Mouse (Mus musculus) mouse embryonic stem cell (cell line): ENCODE data around the gene Gucy2c.

Source experiments
- in situ Hi-C, 2 experiments: fragments of 300-500 bp; cut with MboI; formaldehyde crosslinking; loops; 1 replicate in 1 of 2; 3 replicates in 1 of 2; pipeline ENCODE4 v1.14.3; 2019 to 2020; ENCODE audit warnings: low sequenced_read_pairs in 2 of 2, low pct_unique_long_range_greater_than_20kb in 1 of 2, mixed read lengths in 1 of 2; ENCODE audit not compliant: unreplicated experiment in 1 of 2

Gucy2c gene

GRCm38 (mm10) chr6:136781377-136781986, at the start of gene Gucy2c:
TSS of gene Gucy2c (minus strand) at chr6:136781765.
- in situ Hi-C loops = no loop called here

GRCm38 (mm10) chr6:136828681-136829080, 47.1 kb upstream of the Gucy2c start:
- in situ Hi-C loops = no loop called here

GRCm38 (mm10) chr6:136827881-136828561, 46.5 kb upstream of the Gucy2c start, which contains the start of gene Wbp11:
TSS of gene Wbp11 (minus strand) at chr6:136828233.
- in situ Hi-C loops = no loop called here

GRCm38 (mm10) chr6:136827516-136827880, 45.9 kb upstream of the Gucy2c start, which contains the start of gene BC049715:
TSS of gene BC049715 (plus strand) at chr6:136827626.
- in situ Hi-C loops = no loop called here

- in situ Hi-C loops = no loop called here
Measured at GRCm38 (mm10) chr6:136827116-136827515, 45.6 kb upstream of the Gucy2c start.

GRCm38 (mm10) chr6:136824987-136825386, 43.4 kb upstream of the Gucy2c start:
- in situ Hi-C loops = no loop called here

- in situ Hi-C loops = no loop called here
Measured at GRCm38 (mm10) chr6:136821086-136821485, 39.5 kb upstream of the Gucy2c start.

GRCm38 (mm10) chr6:136820381-136820780, 38.8 kb upstream of the Gucy2c start:
- in situ Hi-C loops = no loop called here

- in situ Hi-C loops = no loop called here
Measured at GRCm38 (mm10) chr6:136817549-136817948, 36.0 kb upstream of the Gucy2c start.

GRCm38 (mm10) chr6:136816826-136817225, 35.3 kb upstream of the Gucy2c start:
- in situ Hi-C loops = no loop called here

- in situ Hi-C loops = no loop called here
Measured at GRCm38 (mm10) chr6:136815381-136815780, 33.8 kb upstream of the Gucy2c start.

GRCm38 (mm10) chr6:136813117-136813516, 31.6 kb upstream of the Gucy2c start:
- in situ Hi-C loops = no loop called here

GRCm38 (mm10) chr6:136811196-136811595, 29.6 kb upstream of the Gucy2c start:
- in situ Hi-C loops = no loop called here

- in situ Hi-C loops = no loop called here
Measured at GRCm38 (mm10) chr6:136809673-136810072, 28.1 kb upstream of the Gucy2c start.

GRCm38 (mm10) chr6:136809077-136809476, 27.5 kb upstream of the Gucy2c start:
- in situ Hi-C loops = no loop called here

- in situ Hi-C loops = no loop called here
Measured at GRCm38 (mm10) chr6:136808631-136809046, 27.1 kb upstream of the Gucy2c start.

- in situ Hi-C loops = no loop called here
Measured at GRCm38 (mm10) chr6:136808014-136808417, 26.5 kb upstream of the Gucy2c start, which contains the start of gene H2afj. TSS of gene H2afj (plus strand) at chr6:136808244.

GRCm38 (mm10) chr6:136807395-136808013, 25.9 kb upstream of the Gucy2c start:
- in situ Hi-C loops = no loop called here

- in situ Hi-C loops = no loop called here
Measured at GRCm38 (mm10) chr6:136806819-136807218, 25.3 kb upstream of the Gucy2c start.

- in situ Hi-C loops = no loop called here
Measured at GRCm38 (mm10) chr6:136805409-136805775, 23.8 kb upstream of the Gucy2c start.
